Mouse (Mus musculus): ENCODE data around the gene Ly6g6d.

DNA sequence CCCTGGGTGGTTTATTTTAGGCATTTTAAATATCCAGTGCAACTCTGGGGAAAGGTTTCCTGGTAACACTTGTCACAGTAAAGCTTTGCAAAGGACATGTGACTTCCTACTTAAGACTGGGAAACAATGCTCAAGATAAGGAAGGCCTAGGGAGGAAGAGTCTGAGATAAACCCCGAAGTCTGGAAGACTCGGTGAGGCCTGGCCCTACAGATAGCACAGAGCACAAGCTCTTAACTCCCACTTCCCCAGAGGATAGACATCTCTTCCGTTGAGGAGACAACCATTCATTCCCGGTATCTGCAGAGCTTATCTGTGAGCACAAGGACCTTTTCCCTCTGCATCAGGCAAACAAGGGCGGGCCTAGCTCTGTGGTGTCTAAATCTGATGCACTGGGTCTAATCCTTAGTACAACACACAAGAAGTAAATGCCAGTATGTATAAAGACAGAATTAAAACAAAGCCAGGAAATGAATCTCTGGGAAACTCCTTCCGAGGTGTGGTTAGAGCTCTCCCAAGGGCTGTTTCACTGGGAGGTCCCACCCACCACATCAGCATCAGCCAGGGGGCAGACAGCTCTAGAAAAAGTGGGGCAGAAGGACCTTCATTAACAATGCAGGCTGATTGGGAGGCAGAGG is 55.9 kb downstream of the Ly6g6d start:
- TF ChIP-seq POLR2A (IDR thresholded peaks at IDR 0.05; ENCODE audit: low read depth, low read length) (no peak), CTCF (IDR thresholded peaks at IDR 0.05; ENCODE audit: extremely low read depth, insufficient read depth, insufficient read length, insufficient replicate concordance) (no peak)

Measured in spleen, adult 2 months (tissue).